Mouse (Mus musculus): Measurements from ENCODE around the gene Dcp1b.

The Dcp1b gene

GRCm38 (mm10) chr6:119233066-119233465 lies 58.0 kb downstream of the Dcp1b start:
- DNase-seq (ENCODE audit: low spot score): peak; percentile 70

- no peak for DNase-seq (ENCODE audit: low spot score)
Observed at GRCm38 (mm10) chr6:119235441-119235840, 60.4 kb downstream of the Dcp1b start.

- no peak for DNase-seq (ENCODE audit: low spot score)
Observed at GRCm38 (mm10) chr6:119236241-119236640, 61.2 kb downstream of the Dcp1b start, which contains the start of gene Cacna2d4. Gene Cacna2d4, plus strand, starts transcription at chr6:119236526.

- DNase-seq (ENCODE audit: low spot score): no peak
Observed at GRCm38 (mm10) chr6:119237427-119237989, 62.5 kb downstream of the Dcp1b start.

- no peak for DNase-seq (ENCODE audit: low spot score)
Observed at GRCm38 (mm10) chr6:119239341-119240005, 64.4 kb downstream of the Dcp1b start.

GRCm38 (mm10) chr6:119240256-119240655 lies 65.2 kb downstream of the Dcp1b start:
- no peak for DNase-seq (ENCODE audit: low spot score)

- no peak for DNase-seq (ENCODE audit: low spot score)
Observed at GRCm38 (mm10) chr6:119240871-119241705, 66.0 kb downstream of the Dcp1b start.

GRCm38 (mm10) chr6:119246082-119246481 lies 71.0 kb downstream of the Dcp1b start:
- no peak for DNase-seq (ENCODE audit: low spot score)

- DNase-seq (ENCODE audit: low spot score): no peak
Observed at GRCm38 (mm10) chr6:119248578-119248977, 73.5 kb downstream of the Dcp1b start.

- DNase-seq (ENCODE audit: low spot score): no peak
Observed at GRCm38 (mm10) chr6:119249726-119250125, 74.7 kb downstream of the Dcp1b start.

- no peak for DNase-seq (ENCODE audit: low spot score)
Observed at GRCm38 (mm10) chr6:119251704-119252103, 76.7 kb downstream of the Dcp1b start.
